Mouse (Mus musculus): Measurements from ENCODE around the gene Crybb3.

DNA sequence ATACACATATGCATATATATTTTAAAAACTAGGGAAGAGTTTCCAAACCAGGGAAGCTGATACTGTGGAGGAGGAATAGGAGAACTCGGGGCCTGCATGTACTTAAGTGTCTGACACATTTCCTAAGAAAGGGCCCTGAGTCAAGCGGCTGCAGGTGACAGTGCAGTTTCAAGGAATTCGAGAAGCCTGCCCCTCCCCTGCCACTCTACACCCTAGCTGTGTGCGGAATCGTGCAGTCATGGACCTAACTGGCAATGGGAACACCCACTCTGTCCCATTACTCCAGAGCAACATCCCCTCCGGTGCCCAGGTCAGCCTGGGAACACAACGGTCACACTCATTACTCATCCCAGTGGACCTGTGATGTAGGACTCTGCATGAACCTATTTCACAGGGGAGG is 25.2 kb upstream of the Crybb3 start:
- TF ChIP-seq PAX5 (IDR thresholded peaks at IDR 0.05; ENCODE audit: low read length), result no peak
- TF ChIP-seq USF1 (IDR thresholded peaks at IDR 0.05; ENCODE audit: low read depth, low read length), result no peak
- no peak for TF ChIP-seq CTCF (conservative IDR thresholded peaks at IDR 0.05 in 1 of 2, IDR thresholded peaks at IDR 0.05 in 1 of 2; ENCODE audit: low read depth in 2 of 2, low read length in 2 of 2)
- no peak for TF ChIP-seq RAD21 (IDR thresholded peaks at IDR 0.05; ENCODE audit: low read depth, low read length)
- no peak for TF ChIP-seq HCFC1 (IDR thresholded peaks at IDR 0.05; ENCODE audit: low read depth, low read length)
